Mouse (Mus musculus) left cerebral cortex, postnatal 14 days (tissue): ENCODE measurements around the gene Gm20806. TPM values are rescaled to one million over a fixed set of nuclear protein-coding genes. Genes with fewer than 3 reads are reported as not detected.
"Not testable (repeated sequence)": the region's sequence is repeated elsewhere in the genome, so short reads cannot be mapped to it uniquely, and the experiment has no call there.

ENCODE experiments used
- DNase-seq, 2 experiments: peaks; one replicate each; pipeline ENCODE4 v3.0.0; 2021 to 2022; ENCODE audit warnings: low spot score in 2 of 2, mixed read lengths in 1 of 2
- intact Hi-C: fragments of 180-260 bp; cut with DNase I; formaldehyde crosslinking; loops from one replicate; pipeline ENCODE4 v1.15.1; 2025
- long read RNA-seq, 2 experiments: library from polyadenylated mRNA; stranded (forward); transcript quantifications; one replicate each; pipeline ENCODE4 v2.0.0; 2021
- total RNA-seq, 2 experiments: library from RNA; stranded (reverse); gene quantifications; 2 replicates each; pipeline ENCODE4 v1.2.3; 2021

Gene Gm20806
- not detected for total RNA-seq
- long read RNA-seq, experiment 1: 0 reads
- long read RNA-seq, experiment 2: 0 reads

DNA sequence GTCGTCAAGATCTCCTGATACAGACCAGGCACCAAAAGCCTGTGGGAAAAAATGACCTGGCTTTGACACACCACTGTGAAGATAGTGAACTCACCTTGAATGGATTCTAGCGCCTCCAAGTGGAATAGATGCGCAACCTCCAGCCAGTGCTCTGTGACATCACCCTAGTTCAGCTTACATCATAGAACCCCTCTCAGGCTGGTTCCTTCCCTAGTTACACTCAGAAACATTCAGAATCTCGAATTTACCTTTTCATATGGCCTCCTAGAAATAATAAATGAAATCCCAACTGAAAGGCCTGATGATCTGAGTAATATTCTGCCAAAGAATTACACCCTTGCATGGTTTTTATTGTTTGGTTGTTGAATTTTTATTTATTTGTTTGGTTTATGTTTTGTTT is at the start of gene Gm20806:
Gene Gm20806 (minus strand): TSS at position 101 of the 400 bp plus-strand sequence.
- DNase-seq, intact Hi-C loops: not testable (repeated sequence)
